Mouse (Mus musculus) liver, postnatal 0 days (tissue): ENCODE results near the gene Emc8. TPM values are rescaled to one million over a fixed set of nuclear protein-coding genes. Genes with fewer than 3 reads are reported as not detected.

Source experiments
- ATAC-seq: fragments of 200-750 bp; cut with Nextera tagmentation; 2 replicates; pipeline ENCODE4 v1.8.0; 2017; ENCODE audit warnings: mild to moderate bottlenecking, moderate library complexity
- DNase-seq: peaks from one replicate; pipeline ENCODE4 v3.0.0-alpha.2; 2016
- H3K27ac ChIP-seq: fragments of 300-500 bp; sonication (generic); 2 replicates; pipeline ENCODE4 v1.5.1; 2014; ENCODE audit warnings: antibody characterized with exemption, moderate library complexity, mild to moderate bottlenecking, low read depth
- H3K27me3 ChIP-seq: fragments of 300-500 bp; sonication (generic); 2 replicates; pipeline ENCODE4 v1.6.1; 2014; ENCODE audit warnings: low read length, control low read depth, mixed read lengths; ENCODE audit not compliant: insufficient read depth
- H3K36me3 ChIP-seq: fragments of 300-500 bp; sonication (generic); replicated peaks from 2 replicates; pipeline ENCODE4 v1.6.1; 2014; ENCODE audit warnings: mild to moderate bottlenecking, control low read depth, low read length, moderate library complexity, mixed read lengths; ENCODE audit not compliant: insufficient read depth
- H3K4me1 ChIP-seq: fragments of 300-500 bp; sonication (generic); 2 replicates; pipeline ENCODE4 v1.6.1; 2014; ENCODE audit warnings: antibody characterized with exemption, mild to moderate bottlenecking, control low read depth; ENCODE audit not compliant: insufficient read depth
- H3K4me2 ChIP-seq: fragments of 300-500 bp; sonication (generic); 2 replicates; pipeline ENCODE4 v1.6.1; 2014; ENCODE audit warnings: low read depth, mild to moderate bottlenecking, low read length, moderate library complexity, mixed read lengths
- H3K4me3 ChIP-seq: fragments of 300-500 bp; sonication (generic); 2 replicates; pipeline ENCODE4 v1.5.1; 2014; ENCODE audit warnings: low read depth, low read length
- H3K9ac ChIP-seq: fragments of 300-500 bp; sonication (generic); replicated peaks from 2 replicates; pipeline ENCODE4 v1.6.1; 2014; ENCODE audit warnings: mild to moderate bottlenecking, moderate library complexity
- H3K9me3 ChIP-seq: fragments of 300-500 bp; sonication (generic); 2 replicates; pipeline ENCODE4 v1.6.1; 2016; ENCODE audit warnings: mild to moderate bottlenecking, control low read depth, low read length, mixed read lengths
- CTCF ChIP-seq: sonication (generic); IDR thresholded peaks from 2 replicates; pipeline ENCODE4 v1.5.1; 2016; ENCODE audit warnings: antibody characterized with exemption, low read depth
- EP300 ChIP-seq: IDR thresholded peaks from 2 replicates; pipeline ENCODE4 v1.6.1; 2016; ENCODE audit warnings: antibody characterized with exemption, low read depth, mild to moderate bottlenecking
- WGBS: fragments of 180-500 bp; shearing (Covaris S2); extraction: QIAGEN DNeasy Blood & Tissue Kit; methylation state at CpG from one replicate; pipeline ENCODE4 v1.1.7; 2014; ENCODE audit not compliant: insufficient replicate concordance; 5-methylcytosine and 5-hydroxymethylcytosine counted together
- polyA plus RNA-seq: library from polyadenylated mRNA; unstranded; fragments of >200 nt; fragmentation: Nextera tagmentation; extraction: Ambion mirVana; gene quantifications from 2 replicates; pipeline ENCODE4 v1.2.1, GENCODE M21; 2015

The Emc8 gene
- polyA plus RNA-seq, 1 experiment from 2014 or later, result 83.9 TPM

DNA sequence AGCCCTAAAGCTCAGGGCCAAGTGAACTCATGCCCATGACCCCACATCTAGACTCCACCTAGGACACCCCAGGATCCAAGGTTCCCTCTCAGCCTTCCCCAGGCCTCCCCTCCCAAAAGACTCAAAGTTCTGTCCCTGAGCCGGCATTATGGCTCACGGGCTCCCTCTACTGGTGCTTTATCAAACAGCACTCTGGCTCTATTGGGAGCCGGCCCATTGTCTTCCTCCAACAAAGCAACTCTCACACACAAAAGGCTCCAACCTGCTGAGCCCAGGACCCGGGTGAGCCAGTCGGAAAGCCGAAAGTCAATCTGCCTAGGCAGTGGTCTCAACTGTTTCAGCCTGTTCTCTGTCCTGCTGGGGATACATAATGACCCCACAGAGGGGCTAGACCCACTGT, 50.3 kb downstream of the Emc8 start:
- 4% methylated on average over 6 of the region's 6 CpGs for WGBS
- no peak overlapping the region for H3K4me2 ChIP-seq
- TF ChIP-seq CTCF, result peak; percentile 92
- TF ChIP-seq EP300, result no peak
- H3K9me3 ChIP-seq, result no peaks in the 10 kb centered on the region
- ATAC-seq (no peak), DNase-seq (peak; percentile 83)
- H3K4me1 ChIP-seq, result peaks cover 19% of the 10 kb centered on the region
- H3K27ac ChIP-seq, result no peak overlapping the region
- H3K4me3 ChIP-seq, result no peak overlapping the region
- H3K36me3 ChIP-seq, result no peaks in the 10 kb centered on the region
- H3K27me3 ChIP-seq, result no peaks in the 10 kb centered on the region
- H3K9ac ChIP-seq, result no peak overlapping the region

DNA sequence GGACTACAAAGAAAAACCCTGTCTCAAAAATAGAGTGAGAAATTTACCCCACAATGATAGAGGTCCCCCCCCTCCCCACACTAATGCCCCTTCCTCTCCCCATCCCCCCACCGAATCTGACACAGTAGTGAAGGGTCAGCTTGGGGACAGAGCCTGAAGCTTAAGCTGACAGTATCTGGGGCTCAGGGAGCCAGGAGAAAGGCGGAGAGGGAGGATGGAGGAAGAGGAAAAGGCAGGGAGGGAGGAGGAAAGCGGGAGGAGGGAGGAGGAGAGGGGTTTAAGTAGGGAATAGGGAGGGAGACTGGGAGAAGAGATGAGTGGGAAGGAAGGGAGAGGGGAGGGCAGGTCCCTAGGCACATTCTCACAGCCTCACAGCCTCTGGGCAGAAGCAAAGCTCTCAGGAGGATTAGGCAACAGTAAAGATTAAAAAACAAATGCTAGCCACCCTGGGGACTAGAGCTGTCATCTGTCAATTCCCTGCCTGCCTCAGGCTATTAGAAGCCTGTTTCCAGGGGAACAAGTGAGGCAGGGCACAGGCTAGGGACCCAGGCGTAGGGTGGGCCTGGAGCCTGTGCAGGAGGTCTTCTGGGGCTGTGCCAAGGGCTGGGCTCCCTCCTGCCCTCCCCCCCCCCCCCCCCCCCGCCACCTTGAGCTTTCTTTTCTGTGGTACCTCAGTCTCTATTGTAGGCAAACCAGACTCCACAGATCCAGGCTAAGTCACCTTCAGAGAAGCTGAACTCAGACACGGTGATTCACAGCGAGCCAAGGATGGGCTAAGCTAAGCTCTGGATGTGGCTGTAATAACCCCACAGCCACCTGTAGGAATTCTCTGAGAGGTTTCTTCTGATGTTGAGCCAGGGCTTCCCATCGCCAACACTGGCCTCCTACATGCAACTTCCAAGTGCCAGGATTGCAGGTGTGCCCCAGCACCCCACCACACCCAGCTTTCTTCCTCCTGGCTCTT, 51.4 kb downstream of the Emc8 start:
- peaks cover 18% of the 10 kb centered on the region for H3K4me1 ChIP-seq
- no peak overlapping the region for H3K4me2 ChIP-seq
- no peaks in the 10 kb centered on the region for H3K27me3 ChIP-seq
- H3K9me3 ChIP-seq, result no peaks in the 10 kb centered on the region
- no peak overlapping the region for H3K4me3 ChIP-seq
- TF ChIP-seq CTCF (no peak), EP300 (no peak)
- 55% methylated on average over 7 of the region's 8 CpGs for WGBS
- no peaks in the 10 kb centered on the region for H3K36me3 ChIP-seq
- DNase-seq (no peak), ATAC-seq (no peak)
- H3K27ac ChIP-seq, result no peak overlapping the region
- no peak overlapping the region for H3K9ac ChIP-seq

DNA sequence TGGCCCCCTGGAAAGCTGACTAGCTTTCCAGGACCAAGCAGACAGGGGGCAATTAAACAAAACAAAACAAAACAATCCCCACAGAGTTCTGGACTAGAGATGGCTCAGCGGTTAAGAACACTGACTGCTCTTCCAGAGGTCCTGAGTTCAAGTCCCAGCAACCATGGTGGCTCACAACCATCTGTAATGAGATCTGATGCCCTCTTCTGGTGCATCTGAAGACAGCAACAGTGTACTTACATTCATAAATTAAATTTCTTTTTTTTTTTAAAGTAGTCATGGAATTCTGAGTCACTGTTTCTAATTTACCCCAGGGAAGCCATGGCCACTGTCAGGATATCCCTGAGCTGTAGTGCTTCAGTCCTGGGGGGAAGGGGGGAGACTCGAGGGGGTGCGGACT, 53.9 kb downstream of the Emc8 start:
- no peak for TF ChIP-seq CTCF
- no peak for TF ChIP-seq EP300
- Histone ChIP-seq H3K9me3 (no peaks in the 10 kb centered on the region), H3K36me3 (no peaks in the 10 kb centered on the region), H3K4me1 (no peaks in the 10 kb centered on the region; the same call in 1 of the 2 replicates), H3K27me3 (no peaks in the 10 kb centered on the region), H3K4me2 (no peak overlapping the region), H3K27ac (no peak overlapping the region), H3K4me3 (no peak overlapping the region), H3K9ac (no peak overlapping the region)
- ATAC-seq (no peak), DNase-seq (no peak)
- 85% methylated on average over 3 of the region's 3 CpGs for WGBS

- DNase-seq, result no peak
- WGBS, result 77% methylated on average over 6 of the region's 6 CpGs
- no peaks in the 10 kb centered on the region for H3K4me1 ChIP-seq
- no peak overlapping the region for H3K9ac ChIP-seq
- no peak overlapping the region for H3K4me2 ChIP-seq
- TF ChIP-seq CTCF (no peak), EP300 (no peak)
- ATAC-seq, result no peak
- H3K36me3 ChIP-seq, result no peaks in the 10 kb centered on the region
- no peak overlapping the region for H3K4me3 ChIP-seq
- no peaks in the 10 kb centered on the region for H3K27me3 ChIP-seq
- no peaks in the 10 kb centered on the region for H3K9me3 ChIP-seq
- H3K27ac ChIP-seq, result no peak overlapping the region
These were observed 57.5 kb downstream of the Emc8 start for GRCm38 (mm10) chr8:120610824-120611223.

DNA sequence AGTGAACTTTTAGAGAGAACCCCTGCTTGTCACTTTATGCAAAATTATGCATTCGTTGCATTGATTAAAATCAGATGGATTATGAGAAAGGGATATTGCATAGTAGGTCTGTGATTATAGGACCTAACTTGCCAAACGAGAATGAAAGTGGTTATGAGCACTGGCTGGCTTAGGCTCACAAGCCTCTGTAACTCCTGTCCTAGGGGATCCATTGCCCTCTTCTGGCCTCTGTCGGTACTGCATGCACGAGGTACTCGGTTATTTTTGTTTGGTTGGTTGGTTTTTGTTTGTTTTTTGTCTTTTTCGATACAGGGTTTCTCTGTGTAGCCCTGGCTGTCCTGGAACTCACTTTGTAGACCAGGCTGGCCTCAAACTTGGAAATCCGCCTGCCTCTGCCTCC, 60.5 kb downstream of the Emc8 start:
- H3K9ac ChIP-seq, result no peak overlapping the region
- 7% methylated on average over 7 of the region's 7 CpGs for WGBS
- H3K27ac ChIP-seq, result no peak overlapping the region
- no peaks in the 10 kb centered on the region for H3K27me3 ChIP-seq
- H3K4me1 ChIP-seq, result no peaks in the 10 kb centered on the region
- no peaks in the 10 kb centered on the region for H3K9me3 ChIP-seq
- no peaks in the 10 kb centered on the region for H3K36me3 ChIP-seq
- no peak overlapping the region for H3K4me3 ChIP-seq
- peak overlapping the region; percentile 42 for H3K4me2 ChIP-seq
- ATAC-seq (peak; percentile 64; the same call in 1 of the 2 replicates), DNase-seq (peak; percentile 83)
- TF ChIP-seq CTCF, result peak; percentile 93
- TF ChIP-seq EP300, result no peak

GRCm38 (mm10) chr8:120607460-120607859, 60.9 kb downstream of the Emc8 start:
- peak overlapping the region; percentile 42 for H3K4me2 ChIP-seq
- no peak for TF ChIP-seq CTCF
- no peak for TF ChIP-seq EP300
- no peak overlapping the region for H3K27ac ChIP-seq
- ATAC-seq (0 out of 2 replicates have a peak, but pooled peaks have one; percentile 7), DNase-seq (no peak)
- WGBS, result 69% methylated on average over 9 of the region's 9 CpGs
- H3K27me3 ChIP-seq, result no peaks in the 10 kb centered on the region
- H3K4me3 ChIP-seq, result no peak overlapping the region
- H3K4me1 ChIP-seq, result no peaks in the 10 kb centered on the region
- no peaks in the 10 kb centered on the region for H3K36me3 ChIP-seq
- H3K9ac ChIP-seq, result no peak overlapping the region
- no peaks in the 10 kb centered on the region for H3K9me3 ChIP-seq

Other genes starting within 250 kb of the Emc8 start
- gene Gins2, start 79.3 kb downstream of the Emc8 start, polyA plus RNA-seq, result 18.6 and 20.3 TPM in 2 replicates
- gene 1190005I06Rik, start 20.9 kb downstream of the Emc8 start, polyA plus RNA-seq, result 4.8 and 5.0 TPM in 2 replicates
- 0.58 and 1.4 TPM in 2 replicates for gene Gm27021, start 494 bp downstream of the Emc8 start, polyA plus RNA-seq
- 1,191 and 1,240 TPM in 2 replicates for gene Cox4i1, start 351 bp downstream of the Emc8 start, polyA plus RNA-seq
- gene Irf8, start 67.8 kb upstream of the Emc8 start, polyA plus RNA-seq, result 28.3 and 31.8 TPM in 2 replicates